Mouse (Mus musculus) left cerebral cortex, postnatal 10 days (tissue): ENCODE measurements around the gene Rpp14. TPM values are rescaled to one million over a fixed set of nuclear protein-coding genes. Genes with fewer than 3 reads are reported as not detected.
"Not testable (repeated sequence)": the region's sequence is repeated elsewhere in the genome, so short reads cannot be mapped to it uniquely, and the experiment has no call there.

ENCODE experiments used
- DNase-seq, 2 experiments: peaks; one replicate each; pipeline ENCODE4 v3.0.0; 2021 to 2022; ENCODE audit warnings: low spot score in 2 of 2, mixed read lengths in 1 of 2; ENCODE audit errors: extremely low spot score in 1 of 2
- intact Hi-C: fragments of 180-260 bp; cut with DNase I; formaldehyde crosslinking; loops from one replicate; pipeline ENCODE4 v1.15.1; 2025
- total RNA-seq, 2 experiments: library from RNA; stranded (reverse); gene quantifications; 2 replicates each; pipeline ENCODE4 v1.2.3; 2021

The Rpp14 gene
- total RNA-seq, 2 experiments from 2014 or later = 22.2 to 28.3 TPM

DNA sequence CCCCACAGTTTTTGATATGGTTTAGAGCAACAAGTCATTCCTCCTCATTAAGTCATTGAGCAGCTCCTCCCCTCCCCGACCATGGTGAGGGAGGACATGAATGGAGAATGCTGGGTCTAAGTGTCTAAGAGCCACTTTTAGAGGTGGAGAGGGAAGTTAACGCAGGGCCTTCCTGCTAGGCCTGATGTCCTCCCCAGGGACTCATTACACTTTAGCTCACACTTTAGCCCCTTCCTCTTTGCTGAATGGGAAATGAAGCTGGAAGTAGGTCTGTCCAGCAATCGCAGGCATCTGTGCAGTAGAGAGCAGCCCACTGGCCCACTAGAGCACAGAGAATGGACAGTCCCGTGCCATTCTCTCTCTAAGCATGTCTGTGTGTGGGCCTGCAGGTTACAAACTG lies 27.9 kb downstream of the Rpp14 start:
- no peak for DNase-seq
- intact Hi-C loops = no loop called here

- intact Hi-C loops = no loop called here
- DNase-seq = no peak
These were observed 28.8 kb downstream of the Rpp14 start for GRCm38 (mm10) chr14:8108976-8109375.

- intact Hi-C loops = no loop called here
- no peak for DNase-seq
These were observed 31.4 kb downstream of the Rpp14 start for GRCm38 (mm10) chr14:8111545-8111944.

DNA sequence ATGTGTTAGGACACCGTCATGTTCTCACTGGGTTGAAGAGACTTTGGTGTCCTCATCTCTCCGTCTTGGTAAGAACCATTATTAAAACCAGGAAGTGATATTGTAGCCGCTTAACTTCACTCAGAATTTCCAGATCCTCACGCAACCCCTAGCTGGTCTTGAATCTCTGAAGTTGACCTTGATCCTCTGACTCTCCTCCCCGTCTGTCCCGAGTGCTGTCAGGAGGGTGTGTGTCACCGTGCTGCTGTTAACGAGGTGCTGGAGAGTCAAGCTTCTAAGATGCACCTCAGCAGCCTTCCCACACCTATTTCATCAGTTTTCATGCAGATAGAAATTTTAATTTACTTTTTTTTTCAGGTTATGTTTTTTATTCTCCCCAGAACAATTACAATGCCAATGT lies 31.9 kb downstream of the Rpp14 start:
- intact Hi-C loops = no loop called here
- no peak for DNase-seq

- no peak for DNase-seq
- intact Hi-C loops = no loop called here
These were observed 33.4 kb downstream of the Rpp14 start for GRCm38 (mm10) chr14:8113616-8114015.

GRCm38 (mm10) chr14:8114306-8114705 lies 34.1 kb downstream of the Rpp14 start:
- intact Hi-C loops = no loop called here

DNA sequence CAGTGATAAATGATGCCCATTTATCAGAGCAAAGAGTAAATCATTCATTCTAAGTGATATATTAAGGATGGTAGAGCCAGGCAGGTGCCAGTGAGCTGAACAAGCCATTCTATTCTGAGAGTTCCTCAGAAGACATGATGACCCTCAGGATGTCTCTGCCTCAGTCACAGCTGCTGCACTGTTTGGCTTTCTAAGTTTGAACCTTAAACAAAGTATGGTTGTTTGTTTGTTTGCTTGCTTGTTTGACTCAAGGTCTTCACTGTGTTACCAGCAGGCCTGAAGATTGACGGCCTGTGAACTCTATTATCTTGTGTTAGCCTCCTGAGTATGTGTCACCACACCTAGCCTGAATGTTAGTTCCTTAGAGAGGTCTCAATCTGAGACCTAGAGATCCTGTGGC lies 34.6 kb downstream of the Rpp14 start:
- intact Hi-C loops = no loop called here
- DNase-seq = no peak

More at GRCm38 (mm10) chr14:8114306-8114705, 34.1 kb downstream of the Rpp14 start:
- DNase-seq = no peak

DNA sequence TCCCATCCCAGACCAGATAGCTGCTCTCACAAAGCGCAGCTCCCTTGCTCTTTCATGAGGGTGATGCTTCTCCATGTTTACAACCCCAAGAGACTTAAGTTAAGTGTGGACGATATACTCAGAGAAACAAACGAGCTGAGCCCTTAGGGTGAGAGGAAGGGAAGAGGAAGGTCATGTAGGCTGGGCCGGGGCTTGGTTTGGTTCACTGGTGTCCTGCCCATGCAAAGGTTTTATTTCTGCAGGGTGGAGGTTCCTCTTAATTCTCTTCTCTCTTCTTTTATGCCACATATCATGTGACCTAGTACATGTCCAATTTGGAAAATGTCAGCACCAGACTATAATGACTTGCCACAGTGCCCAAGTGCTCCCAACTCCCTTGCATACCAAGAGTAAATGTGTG lies 35.6 kb downstream of the Rpp14 start:
- intact Hi-C loops = no loop called here
- DNase-seq = no peak

DNA sequence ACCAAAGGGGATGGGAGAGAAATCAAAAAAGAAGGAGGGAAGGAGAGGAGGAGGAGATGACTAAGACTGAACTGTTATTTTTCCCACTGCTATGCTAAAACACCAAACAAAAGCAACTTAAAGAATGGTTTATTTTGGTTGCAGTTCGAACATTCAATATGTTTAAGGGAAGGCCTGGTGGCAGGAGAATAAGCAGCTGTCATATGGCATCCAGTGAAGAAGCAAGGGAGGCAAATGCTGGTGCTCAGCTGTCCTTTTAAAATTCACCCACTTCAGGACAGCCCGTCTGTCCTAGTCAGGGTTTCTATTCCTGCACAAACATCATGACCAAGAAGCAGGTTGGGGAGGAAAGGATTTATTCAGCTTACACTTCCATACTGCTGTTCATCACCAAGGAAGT lies 37.2 kb downstream of the Rpp14 start:
- DNase-seq = no peak
- intact Hi-C loops = no loop called here

GRCm38 (mm10) chr14:8119454-8119853 lies 39.3 kb downstream of the Rpp14 start:
- intact Hi-C loops = no loop called here
- DNase-seq = no peak

DNA sequence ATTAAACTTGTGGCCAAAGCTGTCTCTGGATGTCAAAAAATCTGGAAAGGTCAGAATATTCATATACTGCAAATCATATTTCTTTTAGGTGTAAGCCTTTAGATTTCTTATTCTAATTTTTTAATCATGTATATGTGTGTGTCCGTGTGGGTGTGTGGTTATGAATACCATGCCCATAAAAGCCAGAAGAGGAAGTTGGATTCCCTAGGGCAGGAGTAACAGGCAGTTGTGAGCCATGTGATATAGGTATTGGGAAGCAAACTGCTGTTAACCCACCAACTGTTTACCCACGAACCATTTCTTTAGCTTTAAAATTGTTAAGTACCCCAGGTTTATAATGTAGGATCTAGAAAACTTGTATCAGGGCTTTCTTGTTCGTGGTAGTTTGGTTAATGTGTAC lies 39.7 kb downstream of the Rpp14 start:
- intact Hi-C loops = no loop called here
- DNase-seq = no peak

DNA sequence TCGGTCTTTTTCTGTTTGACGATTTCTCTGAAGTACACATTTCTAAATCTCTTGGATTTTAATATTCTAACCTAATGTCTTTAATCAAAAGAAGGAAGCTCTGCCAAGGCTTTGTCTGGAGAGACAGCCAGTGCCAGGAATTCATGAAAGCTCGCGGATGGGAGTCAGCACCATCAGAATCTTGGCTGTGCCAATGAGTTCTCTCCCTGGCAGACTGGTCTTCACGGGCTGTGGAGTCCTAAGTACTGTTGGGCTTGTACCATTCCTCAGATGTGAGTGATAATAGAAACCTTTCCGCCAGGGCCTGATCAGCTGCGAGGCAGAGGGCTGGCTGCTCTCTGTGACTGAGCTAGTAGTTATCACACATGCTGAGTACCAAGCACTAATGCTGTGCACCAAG lies 43.0 kb downstream of the Rpp14 start:
- intact Hi-C loops = loop anchor here (2.0 kb wide), 1 partner anchor 20 kb away; no protein-coding TSS in a partner anchor
- no peak for DNase-seq

DNA sequence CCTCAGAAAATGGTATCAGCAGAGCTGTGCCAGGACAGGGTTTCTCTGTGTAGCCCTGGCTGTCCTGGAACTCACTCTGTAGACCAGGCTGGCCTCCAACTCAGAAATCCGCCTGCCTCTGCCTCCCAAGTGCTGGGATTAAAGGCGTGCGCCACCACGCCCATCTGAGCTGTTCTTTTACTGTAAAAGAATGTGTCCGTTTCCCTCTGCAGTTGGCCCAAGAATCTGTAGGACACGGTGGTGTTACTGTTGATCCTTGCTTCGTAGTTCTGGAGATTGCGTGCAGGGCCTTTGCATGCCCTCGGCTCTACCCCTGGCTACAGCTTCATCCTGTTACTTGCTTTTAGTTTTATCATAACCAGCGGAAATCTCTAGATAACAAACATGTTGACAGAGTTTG lies 43.4 kb downstream of the Rpp14 start:
- intact Hi-C loops = loop anchor here (2.0 kb wide), 1 partner anchor 19 kb away; no protein-coding TSS in a partner anchor
- not testable (repeated sequence) for DNase-seq

GRCm38 (mm10) chr14:8124046-8124881 lies 44.1 kb downstream of the Rpp14 start:
- intact Hi-C loops = no loop called here
- no peak for DNase-seq

DNA sequence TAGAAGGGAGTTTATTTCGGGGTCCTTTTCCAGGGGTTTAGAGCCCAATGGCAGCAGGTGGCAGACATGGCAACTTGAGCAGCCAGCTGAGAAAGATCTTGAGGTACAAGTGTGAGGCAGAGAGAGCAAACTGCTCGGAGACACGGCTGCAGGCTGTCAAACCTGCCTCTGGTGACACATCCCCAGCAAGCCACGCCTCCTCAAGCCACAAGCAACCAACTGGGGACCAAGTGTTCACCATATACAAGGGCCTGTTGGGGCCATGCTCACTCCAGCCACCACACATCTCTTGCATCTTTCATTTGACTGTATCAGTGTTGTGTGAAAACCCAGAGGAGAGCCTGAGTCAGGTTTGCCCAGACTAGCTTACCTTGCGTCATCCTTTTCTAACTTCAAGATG lies 47.8 kb downstream of the Rpp14 start:
- intact Hi-C loops = no loop called here

DNA sequence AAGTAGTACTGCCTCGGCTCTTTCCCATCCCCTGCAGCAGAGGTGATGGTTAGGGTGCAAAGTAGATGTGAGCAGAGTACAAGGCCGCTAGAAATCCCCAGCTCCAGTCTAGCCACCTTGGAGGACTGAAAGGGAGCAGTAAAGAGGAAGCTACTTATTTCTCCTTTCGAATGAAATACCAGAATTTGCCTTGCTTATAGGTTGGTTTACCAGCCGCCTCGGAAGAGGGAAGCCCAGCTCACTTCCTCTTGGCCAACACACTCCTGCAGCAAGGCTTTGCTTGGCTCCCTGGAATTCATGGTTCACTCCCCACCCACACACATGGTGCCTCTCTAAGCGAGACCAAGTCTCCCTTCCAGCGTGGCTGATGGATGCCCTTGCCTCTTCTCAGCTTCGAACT lies 52.6 kb downstream of the Rpp14 start:
- no peak for DNase-seq
- intact Hi-C loops = no loop called here

More for the DNA sequence above, 47.8 kb downstream of the Rpp14 start:
- no peak for DNase-seq

DNA sequence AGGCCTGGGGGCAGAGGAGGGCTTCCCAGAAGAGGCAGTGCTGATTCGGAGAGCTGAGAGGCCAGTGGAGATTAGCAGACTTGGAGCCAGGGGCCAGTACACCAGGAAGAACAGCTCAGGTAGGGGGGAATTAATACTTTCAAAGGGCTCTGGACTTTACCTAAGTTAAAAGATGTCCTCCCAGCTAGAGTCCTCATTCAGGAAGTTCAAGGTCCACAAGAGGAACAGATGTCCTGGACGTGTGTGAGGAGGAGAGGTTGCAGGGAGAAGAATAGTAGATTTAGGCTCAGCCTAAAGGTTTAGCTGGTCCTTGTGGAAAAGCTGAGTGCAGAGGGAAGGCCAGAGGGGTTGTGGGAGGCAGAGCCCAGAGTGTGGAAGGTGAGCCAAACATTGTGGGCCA lies 54.1 kb downstream of the Rpp14 start:
- DNase-seq = no peak
- intact Hi-C loops = no loop called here

- intact Hi-C loops = no loop called here
- peak in 1 of 2 experiments; percentile 46 for DNase-seq
These were observed 55.0 kb downstream of the Rpp14 start for GRCm38 (mm10) chr14:8135130-8135529.

DNA sequence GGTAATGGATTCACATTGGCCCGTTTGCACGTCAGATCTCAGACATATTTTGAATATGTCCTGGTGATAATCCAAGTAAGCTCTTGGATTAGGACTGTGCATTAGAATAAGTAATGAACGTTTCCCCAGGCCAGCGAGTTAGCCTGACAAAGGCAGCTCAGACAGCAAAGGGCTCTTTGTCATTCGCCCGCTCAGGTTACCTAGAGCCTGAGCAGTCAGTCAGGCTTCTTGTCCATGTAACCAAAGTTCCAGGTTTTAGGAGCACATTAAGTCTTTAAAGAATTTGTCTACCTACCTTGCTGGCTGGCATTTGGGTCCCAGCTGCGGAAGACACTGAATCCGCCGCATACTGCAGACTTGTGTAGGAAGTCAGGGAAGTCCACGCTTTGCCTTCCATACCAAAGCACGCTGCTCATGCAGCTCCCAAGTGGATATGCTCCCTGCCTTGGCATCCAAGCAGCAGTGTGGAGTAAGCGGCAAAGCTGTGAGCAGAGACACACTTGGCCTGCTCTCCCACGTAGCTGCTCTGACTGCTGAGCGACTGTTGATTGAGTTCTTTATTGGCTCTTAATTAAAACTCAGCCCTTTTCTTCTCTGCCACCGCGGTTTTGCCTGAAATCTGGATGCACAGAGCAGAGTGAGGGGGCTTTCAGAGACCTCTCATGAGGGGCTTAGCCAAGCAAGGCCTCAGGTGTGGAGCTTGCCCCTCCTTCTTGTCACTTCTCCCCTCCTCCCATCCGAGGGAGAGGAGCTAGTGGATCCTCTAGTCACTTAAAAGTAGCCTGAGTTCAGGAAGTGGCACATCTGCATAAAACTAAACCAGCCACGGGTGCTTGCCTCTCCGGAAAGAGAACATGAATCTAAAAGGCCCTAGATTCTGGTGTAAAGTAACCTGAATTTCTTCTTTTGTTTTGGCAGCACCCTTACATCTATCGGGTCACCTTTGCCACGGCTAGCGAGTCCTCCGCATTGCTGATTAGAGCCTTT lies 59.9 kb downstream of the Rpp14 start:
- no peak for DNase-seq
- intact Hi-C loops = no loop called here

- no peak for DNase-seq
- intact Hi-C loops = no loop called here
These were observed 61.0 kb downstream of the Rpp14 start for GRCm38 (mm10) chr14:8141131-8141530.
